In genomic region chr11:109874651-109875524, GRCm38 (mm10) we compare ENCODE assay signal across 1 mouse cellular context.
TF ChIP-seq lines count a peak whose summit lies in the region.

No protein-coding gene starts in this region.

TF ChIP-seq in MEL, 35 proteins besides CTCF, POLR2A, EP300 and RAD21 (continued from another document):
- TF ChIP-seq GATA1 (IDR thresholded peaks at IDR 0.05; ENCODE audit: low read depth, low read length), result peak; percentile 86
- TF ChIP-seq KAT2A (conservative IDR thresholded peaks at IDR 0.05; ENCODE audit: low read depth, low read length), result no peak
- TF ChIP-seq MYB (IDR thresholded peaks at IDR 0.05; ENCODE audit: low read depth, low read length), result no peak
- TF ChIP-seq MAX (IDR thresholded peaks at IDR 0.05; ENCODE audit: low read length), result no peak
- no peak for TF ChIP-seq ZKSCAN1 (IDR thresholded peaks at IDR 0.05; ENCODE audit: low read depth, low read length)
- TF ChIP-seq NELFE (IDR thresholded peaks at IDR 0.05; ENCODE audit: low read depth, low read length), result no peak
- TF ChIP-seq RCOR1 (IDR thresholded peaks at IDR 0.05; ENCODE audit: low read depth, low read length), result no peak
- peak; percentile 30; the same call in 1 of the 2 replicates for TF ChIP-seq SIN3A (IDR thresholded peaks at IDR 0.05; ENCODE audit: low read length)
- TF ChIP-seq ETS1 (IDR thresholded peaks at IDR 0.05; ENCODE audit: low read depth, low read length), result peak; percentile 86
- TF ChIP-seq TBP (IDR thresholded peaks at IDR 0.05; ENCODE audit: low read depth, low read length), result no peak
- peak; percentile 51 for TF ChIP-seq TAL1 (IDR thresholded peaks at IDR 0.05; ENCODE audit: low read length)
- no peak for TF ChIP-seq USF1 (IDR thresholded peaks at IDR 0.05; ENCODE audit: low read depth, low read length)
- peak; percentile 84 for TF ChIP-seq TCF12 (IDR thresholded peaks at IDR 0.05; ENCODE audit: low read depth, low read length)
- TF ChIP-seq MAZ (IDR thresholded peaks at IDR 0.05; ENCODE audit: low read depth, low read length), result no peak
- no peak for TF ChIP-seq ZNF384 (IDR thresholded peaks at IDR 0.05; ENCODE audit: low read depth, low read length)
